Mouse (Mus musculus): ENCODE data around the gene Kcne4. TPM values are rescaled to one million over a fixed set of nuclear protein-coding genes. Genes with fewer than 3 reads are reported as not detected.
A peak's percentile ranks its signal among the peaks of the same experiment; 100 is the strongest.

Kcne4 gene
- polyA plus RNA-seq, 1 experiment from 2014 or later: 1.2 TPM

GRCm38 (mm10) chr1:78817756-78818155 is 1.2 kb downstream of the Kcne4 start:
- Histone ChIP-seq H3K4me1 (ENCODE audit: control insufficient read depth, insufficient read depth, low read length) (no peaks in the 10 kb centered on the region; the same call in 1 of the 2 replicates), H3K9ac (replicated peaks; ENCODE audit: low read length) (no peak overlapping the region), H3K27ac (replicated peaks; ENCODE audit: low read depth, low read length) (no peak overlapping the region), H3K4me3 (ENCODE audit: low read depth, low read length) (no peak overlapping the region), H3K4me2 (ENCODE audit: low read depth, low read length) (no peak overlapping the region), H3K27me3 (ENCODE audit: control insufficient read depth, insufficient read depth, low read length) (no peaks in the 10 kb centered on the region), H3K9me3 (replicated peaks; ENCODE audit: control insufficient read depth, low read length) (no peaks in the 10 kb centered on the region), H3K36me3 (replicated peaks; ENCODE audit: control insufficient read depth, insufficient read depth, low read depth, low read length) (no peaks in the 10 kb centered on the region)
- 91% methylated on average over 16 of the region's 16 CpGs for WGBS
- DNase-seq (ENCODE audit: low spot score) (no peak), ATAC-seq (replicated peaks; ENCODE audit: insufficient number of reproducible peaks, low FRiP score, low TSS enrichment, low read depth) (no peak)

- Histone ChIP-seq H3K9me3 (replicated peaks; ENCODE audit: control insufficient read depth, low read length) (no peaks in the 10 kb centered on the region), H3K4me2 (ENCODE audit: low read depth, low read length) (no peak overlapping the region), H3K27ac (replicated peaks; ENCODE audit: low read depth, low read length) (no peak overlapping the region), H3K27me3 (ENCODE audit: control insufficient read depth, insufficient read depth, low read length) (no peaks in the 10 kb centered on the region), H3K9ac (replicated peaks; ENCODE audit: low read length) (no peak overlapping the region), H3K4me1 (ENCODE audit: control insufficient read depth, insufficient read depth, low read length) (no peaks in the 10 kb centered on the region; the same call in 1 of the 2 replicates), H3K36me3 (replicated peaks; ENCODE audit: control insufficient read depth, insufficient read depth, low read depth, low read length) (no peaks in the 10 kb centered on the region), H3K4me3 (ENCODE audit: low read depth, low read length) (no peak overlapping the region)
- DNase-seq (ENCODE audit: low spot score) (no peak), ATAC-seq (replicated peaks; ENCODE audit: insufficient number of reproducible peaks, low FRiP score, low TSS enrichment, low read depth) (no peak)
- 67% methylated on average over 11 of the region's 11 CpGs for WGBS
Measured at GRCm38 (mm10) chr1:78818630-78819526, 2.3 kb downstream of the Kcne4 start.

GRCm38 (mm10) chr1:78819592-78819991 is 3.0 kb downstream of the Kcne4 start:
- no peaks in the 10 kb centered on the region for H3K9me3 ChIP-seq (replicated peaks; ENCODE audit: control insufficient read depth, low read length)
- H3K36me3 ChIP-seq (replicated peaks; ENCODE audit: control insufficient read depth, insufficient read depth, low read depth, low read length): no peaks in the 10 kb centered on the region
- H3K4me2 ChIP-seq (ENCODE audit: low read depth, low read length): no peak overlapping the region
- ATAC-seq (replicated peaks; ENCODE audit: insufficient number of reproducible peaks, low FRiP score, low TSS enrichment, low read depth) (no peak), DNase-seq (ENCODE audit: low spot score) (peak; percentile 54)
- no peak overlapping the region for H3K27ac ChIP-seq (replicated peaks; ENCODE audit: low read depth, low read length)
- H3K4me3 ChIP-seq (ENCODE audit: low read depth, low read length): no peak overlapping the region
- H3K27me3 ChIP-seq (ENCODE audit: control insufficient read depth, insufficient read depth, low read length): no peaks in the 10 kb centered on the region
- 44% methylated on average over 7 of the region's 7 CpGs for WGBS
- H3K4me1 ChIP-seq (ENCODE audit: control insufficient read depth, insufficient read depth, low read length): no peaks in the 10 kb centered on the region; the same call in 1 of the 2 replicates
- H3K9ac ChIP-seq (replicated peaks; ENCODE audit: low read length): no peak overlapping the region

- no peaks in the 10 kb centered on the region for H3K9me3 ChIP-seq (replicated peaks; ENCODE audit: control insufficient read depth, low read length)
- 54% methylated on average over 8 of the region's 8 CpGs for WGBS
- H3K27me3 ChIP-seq (ENCODE audit: control insufficient read depth, insufficient read depth, low read length): no peaks in the 10 kb centered on the region
- no peaks in the 10 kb centered on the region; the same call in 1 of the 2 replicates for H3K4me1 ChIP-seq (ENCODE audit: control insufficient read depth, insufficient read depth, low read length)
- no peak overlapping the region for H3K4me3 ChIP-seq (ENCODE audit: low read depth, low read length)
- no peak for ATAC-seq (replicated peaks; ENCODE audit: insufficient number of reproducible peaks, low FRiP score, low TSS enrichment, low read depth)
- DNase-seq (ENCODE audit: low spot score): peak; percentile 28
- H3K9ac ChIP-seq (replicated peaks; ENCODE audit: low read length): no peak overlapping the region
- H3K4me2 ChIP-seq (ENCODE audit: low read depth, low read length): no peak overlapping the region
- no peak overlapping the region for H3K27ac ChIP-seq (replicated peaks; ENCODE audit: low read depth, low read length)
- H3K36me3 ChIP-seq (replicated peaks; ENCODE audit: control insufficient read depth, insufficient read depth, low read depth, low read length): no peaks in the 10 kb centered on the region
Measured at GRCm38 (mm10) chr1:78820176-78820575, 3.6 kb downstream of the Kcne4 start.

GRCm38 (mm10) chr1:78821111-78821510 is 4.6 kb downstream of the Kcne4 start:
- ATAC-seq (replicated peaks; ENCODE audit: insufficient number of reproducible peaks, low FRiP score, low TSS enrichment, low read depth) (peak; percentile 80), DNase-seq (ENCODE audit: low spot score) (peak; percentile 78)
- Histone ChIP-seq H3K4me3 (ENCODE audit: low read depth, low read length) (no peak overlapping the region), H3K27me3 (ENCODE audit: control insufficient read depth, insufficient read depth, low read length) (no peaks in the 10 kb centered on the region), H3K4me2 (ENCODE audit: low read depth, low read length) (no peak overlapping the region), H3K4me1 (ENCODE audit: control insufficient read depth, insufficient read depth, low read length) (no peaks in the 10 kb centered on the region; the same call in 1 of the 2 replicates), H3K9ac (replicated peaks; ENCODE audit: low read length) (no peak overlapping the region), H3K27ac (replicated peaks; ENCODE audit: low read depth, low read length) (0 out of 2 replicates have a peak overlapping the region, but pooled peaks have one; percentile 16), H3K36me3 (replicated peaks; ENCODE audit: control insufficient read depth, insufficient read depth, low read depth, low read length) (no peaks in the 10 kb centered on the region), H3K9me3 (replicated peaks; ENCODE audit: control insufficient read depth, low read length) (no peaks in the 10 kb centered on the region)
- WGBS: 32% methylated on average over 9 of the region's 9 CpGs

- H3K4me2 ChIP-seq (ENCODE audit: low read depth, low read length): no peak overlapping the region
- H3K27ac ChIP-seq (replicated peaks; ENCODE audit: low read depth, low read length): no peak overlapping the region
- no peaks in the 10 kb centered on the region for H3K27me3 ChIP-seq (ENCODE audit: control insufficient read depth, insufficient read depth, low read length)
- H3K9ac ChIP-seq (replicated peaks; ENCODE audit: low read length): no peak overlapping the region
- H3K36me3 ChIP-seq (replicated peaks; ENCODE audit: control insufficient read depth, insufficient read depth, low read depth, low read length): no peaks in the 10 kb centered on the region
- 86% methylated on average over 15 of the region's 15 CpGs for WGBS
- ATAC-seq (replicated peaks; ENCODE audit: insufficient number of reproducible peaks, low FRiP score, low TSS enrichment, low read depth) (no peak), DNase-seq (ENCODE audit: low spot score) (peak; percentile 49)
- H3K4me3 ChIP-seq (ENCODE audit: low read depth, low read length): no peak overlapping the region
- H3K9me3 ChIP-seq (replicated peaks; ENCODE audit: control insufficient read depth, low read length): no peaks in the 10 kb centered on the region
- no peaks in the 10 kb centered on the region; the same call in 1 of the 2 replicates for H3K4me1 ChIP-seq (ENCODE audit: control insufficient read depth, insufficient read depth, low read length)
Measured at GRCm38 (mm10) chr1:78821733-78822430, 5.3 kb downstream of the Kcne4 start.

- Histone ChIP-seq H3K4me1 (ENCODE audit: control insufficient read depth, insufficient read depth, low read length) (no peaks in the 10 kb centered on the region), H3K9me3 (replicated peaks; ENCODE audit: control insufficient read depth, low read length) (no peaks in the 10 kb centered on the region), H3K4me2 (ENCODE audit: low read depth, low read length) (no peak overlapping the region), H3K9ac (replicated peaks; ENCODE audit: low read length) (no peak overlapping the region), H3K27ac (replicated peaks; ENCODE audit: low read depth, low read length) (no peak overlapping the region), H3K36me3 (replicated peaks; ENCODE audit: control insufficient read depth, insufficient read depth, low read depth, low read length) (no peaks in the 10 kb centered on the region), H3K27me3 (ENCODE audit: control insufficient read depth, insufficient read depth, low read length) (no peaks in the 10 kb centered on the region), H3K4me3 (ENCODE audit: low read depth, low read length) (no peak overlapping the region)
- ATAC-seq (replicated peaks; ENCODE audit: insufficient number of reproducible peaks, low FRiP score, low TSS enrichment, low read depth) (no peak), DNase-seq (ENCODE audit: low spot score) (no peak)
- 80% methylated on average over 3 of the region's 3 CpGs for WGBS
Measured at GRCm38 (mm10) chr1:78825246-78825645, 8.7 kb downstream of the Kcne4 start.

GRCm38 (mm10) chr1:78838468-78838867 is 21.9 kb downstream of the Kcne4 start:
- no peak for ATAC-seq (replicated peaks; ENCODE audit: insufficient number of reproducible peaks, low FRiP score, low TSS enrichment, low read depth)
- H3K36me3 ChIP-seq (replicated peaks; ENCODE audit: control insufficient read depth, insufficient read depth, low read depth, low read length): no peaks in the 10 kb centered on the region
- DNase-seq (ENCODE audit: low spot score): no peak
- H3K4me1 ChIP-seq (ENCODE audit: control insufficient read depth, insufficient read depth, low read length): no peaks in the 10 kb centered on the region
- no peak overlapping the region for H3K9ac ChIP-seq (replicated peaks; ENCODE audit: low read length)
- H3K4me3 ChIP-seq (ENCODE audit: low read depth, low read length): no peak overlapping the region
- H3K4me2 ChIP-seq (ENCODE audit: low read depth, low read length): no peak overlapping the region
- 82% methylated on average over 3 of the region's 3 CpGs for WGBS
- H3K27me3 ChIP-seq (ENCODE audit: control insufficient read depth, insufficient read depth, low read length): no peaks in the 10 kb centered on the region
- H3K9me3 ChIP-seq (replicated peaks; ENCODE audit: control insufficient read depth, low read length): no peaks in the 10 kb centered on the region
- no peak overlapping the region for H3K27ac ChIP-seq (replicated peaks; ENCODE audit: low read depth, low read length)
